Mouse (Mus musculus) hindbrain, embryonic 14.5 days (tissue): ENCODE data around the gene Rock2. TPM values are rescaled to one million over a fixed set of nuclear protein-coding genes. Genes with fewer than 3 reads are reported as not detected.
A peak's percentile ranks its signal among the peaks of the same experiment; 100 is the strongest.

Experiments used
- ATAC-seq: fragments of 200-750 bp; cut with Nextera tagmentation; 2 replicates; pipeline ENCODE4 v1.8.0; 2017; ENCODE audit warnings: moderate number of reproducible peaks, mild to moderate bottlenecking, moderate TSS enrichment, moderate library complexity; ENCODE audit not compliant: low FRiP score
- DNase-seq: peaks from one replicate; pipeline ENCODE4 v3.0.0-alpha.2; 2015; ENCODE audit warnings: low spot score
- H3K27ac ChIP-seq: fragments of 300-500 bp; sonication (generic); 2 replicates; pipeline ENCODE4 v1.5.1; 2014; ENCODE audit warnings: mild to moderate bottlenecking, moderate library complexity
- H3K27me3 ChIP-seq: fragments of 300-500 bp; sonication (generic); 2 replicates; pipeline ENCODE4 v1.6.1; 2014; ENCODE audit warnings: mild to moderate bottlenecking, low read length, mixed read lengths; ENCODE audit not compliant: control insufficient read depth, insufficient read depth
- H3K36me3 ChIP-seq: fragments of 300-500 bp; sonication (generic); replicated peaks from 2 replicates; pipeline ENCODE4 v1.6.1; 2014; ENCODE audit not compliant: control insufficient read depth, insufficient read depth
- H3K4me1 ChIP-seq: fragments of 300-500 bp; sonication (generic); replicated peaks from 2 replicates; pipeline ENCODE4 v1.6.1; 2014; ENCODE audit warnings: antibody characterized with exemption, low read length, mixed read lengths; ENCODE audit not compliant: control insufficient read depth, insufficient read depth
- H3K4me2 ChIP-seq: fragments of 300-500 bp; sonication (generic); replicated peaks from 2 replicates; pipeline ENCODE4 v1.6.1; 2014; ENCODE audit warnings: mild to moderate bottlenecking, moderate library complexity
- H3K4me3 ChIP-seq: fragments of 300-500 bp; sonication (generic); replicated peaks from 2 replicates; pipeline ENCODE4 v1.5.1; 2014; ENCODE audit warnings: mild to moderate bottlenecking, low read length
- H3K9ac ChIP-seq: fragments of 300-500 bp; sonication (generic); 2 replicates; pipeline ENCODE4 v1.6.1; 2014
- H3K9me3 ChIP-seq: fragments of 300-500 bp; sonication (generic); 2 replicates; pipeline ENCODE4 v1.6.1; 2016; ENCODE audit warnings: low read length; ENCODE audit not compliant: control insufficient read depth
- WGBS: fragments of 180-500 bp; shearing (Covaris S2); extraction: QIAGEN DNeasy Blood & Tissue Kit; methylation state at CpG from one replicate; pipeline ENCODE4 v1.1.7; 2014; 5-methylcytosine and 5-hydroxymethylcytosine counted together
- polyA plus RNA-seq: library from polyadenylated mRNA; unstranded; fragments of >200 nt; fragmentation: Nextera tagmentation; extraction: Ambion mirVana; gene quantifications from 2 replicates; pipeline ENCODE4 v1.2.1, GENCODE M21; 2014

The Rock2 gene
- polyA plus RNA-seq, 1 experiment from 2014 or later = 17.6 TPM

- H3K4me1 ChIP-seq = no peaks in the 10 kb centered on the region; the same call in 1 of the 2 replicates
- H3K36me3 ChIP-seq = no peaks in the 10 kb centered on the region
- WGBS = 56% methylated on average over 5 of the region's 5 CpGs
- DNase-seq = no peak
- no peak overlapping the region for H3K9ac ChIP-seq
- ATAC-seq = no peak
- 0 out of 2 replicates have a peak overlapping the region, but pooled peaks have one; percentile 34 for H3K27ac ChIP-seq
- no peak overlapping the region for H3K4me3 ChIP-seq
- no peaks in the 10 kb centered on the region for H3K9me3 ChIP-seq
- H3K27me3 ChIP-seq = no peaks in the 10 kb centered on the region
- H3K4me2 ChIP-seq = no peak overlapping the region
These were observed 17.6 kb upstream of the Rock2 start for GRCm38 (mm10) chr12:16877141-16877540.

- Histone ChIP-seq H3K36me3 (no peaks in the 10 kb centered on the region), H3K4me2 (no peak overlapping the region), H3K27ac (no peak overlapping the region), H3K4me3 (no peak overlapping the region), H3K4me1 (no peaks in the 10 kb centered on the region; the same call in 1 of the 2 replicates), H3K9me3 (no peaks in the 10 kb centered on the region), H3K27me3 (no peaks in the 10 kb centered on the region), H3K9ac (no peak overlapping the region)
- 48% methylated on average over 1 of the region's 1 CpGs for WGBS
- DNase-seq = no peak
- no peak for ATAC-seq
These were observed 17.0 kb upstream of the Rock2 start for GRCm38 (mm10) chr12:16877679-16878078.

- H3K4me1 ChIP-seq = no peaks in the 10 kb centered on the region; the same call in 1 of the 2 replicates
- no peaks in the 10 kb centered on the region for H3K36me3 ChIP-seq
- DNase-seq = no peak
- 88% methylated on average over 1 of the region's 1 CpGs for WGBS
- H3K4me3 ChIP-seq = no peak overlapping the region
- no peak for ATAC-seq
- no peak overlapping the region for H3K4me2 ChIP-seq
- H3K9ac ChIP-seq = no peak overlapping the region
- no peaks in the 10 kb centered on the region for H3K9me3 ChIP-seq
- H3K27me3 ChIP-seq = no peaks in the 10 kb centered on the region
- no peak overlapping the region for H3K27ac ChIP-seq
These were observed 15.3 kb upstream of the Rock2 start for GRCm38 (mm10) chr12:16879369-16879768.

GRCm38 (mm10) chr12:16880077-16880476 is 14.6 kb upstream of the Rock2 start:
- Histone ChIP-seq H3K4me2 (no peak overlapping the region), H3K9me3 (no peaks in the 10 kb centered on the region), H3K4me1 (no peaks in the 10 kb centered on the region; the same call in 1 of the 2 replicates), H3K9ac (no peak overlapping the region), H3K27me3 (no peaks in the 10 kb centered on the region), H3K36me3 (no peaks in the 10 kb centered on the region), H3K27ac (no peak overlapping the region), H3K4me3 (no peak overlapping the region)
- DNase-seq = no peak
- WGBS = 88% methylated on average over 4 of the region's 4 CpGs
- no peak for ATAC-seq

GRCm38 (mm10) chr12:16882442-16882841 is 12.3 kb upstream of the Rock2 start:
- Histone ChIP-seq H3K27ac (no peak overlapping the region), H3K9me3 (no peaks in the 10 kb centered on the region), H3K9ac (no peak overlapping the region), H3K4me2 (no peak overlapping the region), H3K36me3 (no peaks in the 10 kb centered on the region), H3K27me3 (no peaks in the 10 kb centered on the region), H3K4me3 (no peak overlapping the region), H3K4me1 (no peaks in the 10 kb centered on the region; the same call in 1 of the 2 replicates)
- WGBS = 89% methylated on average over 3 of the region's 3 CpGs
- DNase-seq = no peak
- ATAC-seq = no peak

- no peaks in the 10 kb centered on the region for H3K9me3 ChIP-seq
- ATAC-seq (no peak), DNase-seq (no peak)
- H3K27ac ChIP-seq = no peak overlapping the region
- no peak overlapping the region for H3K9ac ChIP-seq
- H3K4me3 ChIP-seq = no peak overlapping the region
- H3K36me3 ChIP-seq = no peaks in the 10 kb centered on the region
- H3K27me3 ChIP-seq = no peaks in the 10 kb centered on the region
- WGBS = 73% methylated on average over 7 of the region's 7 CpGs
- H3K4me2 ChIP-seq = no peak overlapping the region
- no peaks in the 10 kb centered on the region for H3K4me1 ChIP-seq
These were observed 11.6 kb upstream of the Rock2 start for GRCm38 (mm10) chr12:16883111-16883510.

- Histone ChIP-seq H3K27me3 (no peaks in the 10 kb centered on the region), H3K9ac (no peak overlapping the region), H3K36me3 (no peaks in the 10 kb centered on the region), H3K4me3 (no peak overlapping the region), H3K4me1 (no peaks in the 10 kb centered on the region), H3K9me3 (no peaks in the 10 kb centered on the region), H3K27ac (no peak overlapping the region), H3K4me2 (no peak overlapping the region)
- DNase-seq = no peak
- no peak for ATAC-seq
- WGBS = 92% methylated on average over 4 of the region's 4 CpGs
These were observed 10.2 kb upstream of the Rock2 start for GRCm38 (mm10) chr12:16884534-16884933.

- H3K4me3 ChIP-seq = no peak overlapping the region
- H3K27ac ChIP-seq = no peak overlapping the region
- ATAC-seq (no peak), DNase-seq (no peak)
- H3K4me2 ChIP-seq = no peak overlapping the region
- H3K4me1 ChIP-seq = no peaks in the 10 kb centered on the region
- no peak overlapping the region for H3K9ac ChIP-seq
- H3K27me3 ChIP-seq = no peaks in the 10 kb centered on the region
- no peaks in the 10 kb centered on the region for H3K36me3 ChIP-seq
- H3K9me3 ChIP-seq = no peaks in the 10 kb centered on the region
- WGBS = 93% methylated on average over 6 of the region's 6 CpGs
These were observed 8.3 kb upstream of the Rock2 start for GRCm38 (mm10) chr12:16886354-16886753.

- Histone ChIP-seq H3K9me3 (no peaks in the 10 kb centered on the region), H3K36me3 (no peaks in the 10 kb centered on the region), H3K27ac (no peak overlapping the region), H3K4me1 (peaks cover 25% of the 10 kb centered on the region), H3K4me3 (no peak overlapping the region), H3K4me2 (no peak overlapping the region), H3K27me3 (no peaks in the 10 kb centered on the region), H3K9ac (no peak overlapping the region)
- ATAC-seq = no peak
- no peak for DNase-seq
- WGBS = 81% methylated on average over 2 of the region's 2 CpGs
These were observed 1.7 kb upstream of the Rock2 start for GRCm38 (mm10) chr12:16893039-16893438.
